In the genomic region with DNA sequence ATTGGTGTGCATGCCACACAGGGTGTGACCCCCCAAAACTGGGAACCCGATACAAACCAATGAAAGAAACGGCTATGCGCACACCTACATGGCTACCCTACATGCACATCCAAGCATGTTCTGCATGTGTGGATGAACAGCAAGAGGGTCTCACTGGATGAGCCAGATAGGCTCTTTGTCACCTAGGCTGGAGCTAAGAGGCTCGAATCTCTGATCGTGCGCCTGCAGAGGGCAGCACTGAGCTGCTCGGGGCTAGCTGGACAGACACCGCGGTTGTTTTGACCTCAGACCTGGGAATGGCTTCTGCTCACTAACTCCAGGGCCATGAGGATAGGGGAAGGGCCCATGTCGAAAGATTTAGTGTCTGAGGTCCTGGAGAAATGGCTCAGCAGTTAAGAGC, we compare ENCODE assay signal across 9 mouse cellular contexts. TPM values are rescaled to one million over a fixed set of nuclear protein-coding genes. Genes with fewer than 3 reads are reported as not detected.
DNase-seq lines count a peak whose midpoint lies in the region; ATAC-seq and TF ChIP-seq lines count a peak whose summit lies in the region.
"Had no signal": no experiment of that assay in that cellular context is flagged by ENCODE, and none has a peak within 500 bp of the region (broad histone marks: within the 10 kb centered on the region; RNA-seq: fewer than 3 reads in every experiment).

No protein-coding gene starts in this region.

- no peaks in the 10 kb centered on the region for H3K36me3 ChIP-seq in forebrain, postnatal 0 days (ENCODE audit: insufficient read depth)
- no peaks in the 10 kb centered on the region for H3K36me3 ChIP-seq in hindbrain, embryonic 16.5 days (ENCODE audit: control insufficient read depth, insufficient read depth, low read length)
- H3K36me3 ChIP-seq in midbrain, postnatal 0 days (ENCODE audit: insufficient read depth, low read length) = no peaks in the 10 kb centered on the region

- H3K4me1 ChIP-seq in forebrain, postnatal 0 days (ENCODE audit: insufficient read depth) = no peaks in the 10 kb centered on the region
- no peaks in the 10 kb centered on the region for H3K4me1 ChIP-seq in hindbrain, embryonic 16.5 days (ENCODE audit: control insufficient read depth, insufficient read depth, low read depth, low read length)
- no peaks in the 10 kb centered on the region for H3K4me1 ChIP-seq in midbrain, postnatal 0 days (ENCODE audit: insufficient read depth, low read length)

- H3K27ac ChIP-seq in forebrain, postnatal 0 days (ENCODE audit: low read depth, low read length) = no peak overlapping the region
- H3K27ac ChIP-seq in hindbrain, embryonic 16.5 days (ENCODE audit: low read depth, low read length) = no peak overlapping the region
- H3K27ac ChIP-seq in midbrain, postnatal 0 days (ENCODE audit: low read depth, low read length) = no peak overlapping the region
- H3K27ac ChIP-seq: macrophage had no signal

- no peaks in the 10 kb centered on the region for H3K9me3 ChIP-seq in forebrain, postnatal 0 days (ENCODE audit: low read length)
- H3K9me3 ChIP-seq in hindbrain, embryonic 16.5 days (ENCODE audit: control insufficient read depth, low read length) = no peaks in the 10 kb centered on the region
- no peaks in the 10 kb centered on the region for H3K9me3 ChIP-seq in midbrain, postnatal 0 days (ENCODE audit: low read length)

- H3K4me3 ChIP-seq in forebrain, postnatal 0 days (ENCODE audit: low read depth, low read length) = no peak overlapping the region
- no peak overlapping the region for H3K4me3 ChIP-seq in hindbrain, embryonic 16.5 days (ENCODE audit: low read length)
- H3K4me3 ChIP-seq in midbrain, postnatal 0 days (ENCODE audit: low read depth, low read length) = no peak overlapping the region

- H3K4me2 ChIP-seq in forebrain, postnatal 0 days (ENCODE audit: low read depth) = no peak overlapping the region
- H3K4me2 ChIP-seq in hindbrain, embryonic 16.5 days (ENCODE audit: low read length) = no peak overlapping the region
- no peak overlapping the region for H3K4me2 ChIP-seq in midbrain, postnatal 0 days (ENCODE audit: low read depth, low read length, poor library complexity, severe bottlenecking)

- DNase-seq in frontal cortex, postnatal 25 days (ENCODE audit: low spot score in 2 of 2) = peak; percentile 63 to 65
- DNase-seq in c-Kit-positive CD71-positive TER-119-positive erythroid progenitor cells, embryonic 14.5 days (ENCODE audit: low spot score) = peak; percentile 59
- peak; percentile 71 for DNase-seq in forebrain, postnatal 0 days
- DNase-seq in left cerebral cortex, postnatal 4 days = peak; percentile 86
- DNase-seq in midbrain, postnatal 0 days (ENCODE audit: low spot score) = peak; percentile 58
- DNase-seq in spleen, postnatal 10 days (ENCODE audit: low spot score in 2 of 2) = peak; percentile 64 to 86

- no peaks in the 10 kb centered on the region for H3K27me3 ChIP-seq in forebrain, postnatal 0 days (ENCODE audit: insufficient read depth, low read length)
- no peaks in the 10 kb centered on the region for H3K27me3 ChIP-seq in hindbrain, embryonic 16.5 days (replicated peaks; ENCODE audit: control insufficient read depth, insufficient read depth, low read length)
- no peaks in the 10 kb centered on the region for H3K27me3 ChIP-seq in midbrain, postnatal 0 days (ENCODE audit: insufficient read depth, low read length)

- 27% methylated on average over 10 of the region's 10 CpGs for WGBS in forebrain, postnatal 0 days
- WGBS in hindbrain, embryonic 16.5 days = 23% methylated on average over 10 of the region's 10 CpGs
- WGBS in midbrain, postnatal 0 days = 22% methylated on average over 10 of the region's 10 CpGs

- peak overlapping the region; percentile 19; the same call in 1 of the 2 replicates for H3K9ac ChIP-seq in forebrain, postnatal 0 days
- H3K9ac ChIP-seq in hindbrain, embryonic 16.5 days (ENCODE audit: low read depth, low read length) = no peak overlapping the region
- H3K9ac ChIP-seq in midbrain, postnatal 0 days (replicated peaks; ENCODE audit: low read length, poor library complexity, severe bottlenecking) = no peak overlapping the region

- intact Hi-C loops in left cerebral cortex, postnatal 4 days (cut with DNase I) = loop anchor here (5.0 kb wide), 1 partner anchor 820 kb away; no protein-coding TSS in a partner anchor

- peak; percentile 82 for TF ChIP-seq CTCF in forebrain, postnatal 0 days (IDR thresholded peaks at IDR 0.05; ENCODE audit: low read depth)
- peak; percentile 81 for TF ChIP-seq CTCF in midbrain, postnatal 0 days (IDR thresholded peaks at IDR 0.05)

- no peak; the same call in 1 of the 2 replicates for ATAC-seq in frontal cortex, adult (ENCODE audit: low TSS enrichment)
- peak; percentile 40; the same call in 1 of the 2 replicates for ATAC-seq in forebrain, postnatal 0 days
- ATAC-seq in hindbrain, embryonic 16.5 days = peak; percentile 14; the same call in 1 of the 2 replicates
- ATAC-seq in midbrain, postnatal 0 days (ENCODE audit: low FRiP score) = 0 out of 2 replicates have a peak, but pooled peaks have one; percentile 21

RNA-seq across cellular contexts. Expression of a gene that starts 12.9 kb away (rescaled TPM):
- total RNA-seq in forebrain, postnatal 0 days (2014; rRNA removed) = not detected in 2 replicates
- polyA plus RNA-seq in forebrain, postnatal 0 days (2015; fragmentation: Nextera tagmentation; extraction: Ambion mirVana) = not detected in 2 replicates
- polyA plus RNA-seq in hindbrain, embryonic 16.5 days (2015; fragmentation: Nextera tagmentation; extraction: Ambion mirVana) = not detected in 2 replicates
- total RNA-seq in left cerebral cortex, postnatal 4 days (2021) = not detected
- total RNA-seq in midbrain, postnatal 0 days (2014; rRNA removed) = 0.27 TPM in 1 of 2 replicates, not detected in the other
- not detected in 2 replicates for polyA plus RNA-seq in midbrain, postnatal 0 days (2015; fragmentation: Nextera tagmentation; extraction: Ambion mirVana)
- polyA plus RNA-seq: macrophage had no signal

RNA-seq across cellular contexts. Expression of a gene that starts 21.7 kb away (rescaled TPM):
- 0.31 TPM in 1 of 2 replicates, not detected in the other for total RNA-seq in forebrain, postnatal 0 days (2014; rRNA removed)
- 0.47 and 0.51 TPM in 2 replicates for polyA plus RNA-seq in forebrain, postnatal 0 days (2015; fragmentation: Nextera tagmentation; extraction: Ambion mirVana)
- 0.36 and 0.70 TPM in 2 replicates for polyA plus RNA-seq in hindbrain, embryonic 16.5 days (2015; fragmentation: Nextera tagmentation; extraction: Ambion mirVana)
- total RNA-seq in left cerebral cortex, postnatal 4 days (2021) = not detected
- total RNA-seq in midbrain, postnatal 0 days (2014; rRNA removed) = 0.52 and 5.5 TPM in 2 replicates
- 1.2 and 1.5 TPM in 2 replicates for polyA plus RNA-seq in midbrain, postnatal 0 days (2015; fragmentation: Nextera tagmentation; extraction: Ambion mirVana)
- polyA plus RNA-seq: macrophage had no signal

RNA-seq across cellular contexts. Expression of a gene that starts 33.8 kb away (rescaled TPM):
- not detected in 2 replicates for total RNA-seq in forebrain, postnatal 0 days (2014; rRNA removed)
- not detected in 2 replicates for polyA plus RNA-seq in forebrain, postnatal 0 days (2015; fragmentation: Nextera tagmentation; extraction: Ambion mirVana)
- not detected in 2 replicates for polyA plus RNA-seq in hindbrain, embryonic 16.5 days (2015; fragmentation: Nextera tagmentation; extraction: Ambion mirVana)
- not detected for total RNA-seq in left cerebral cortex, postnatal 4 days (2021)
- not detected in 2 replicates for total RNA-seq in midbrain, postnatal 0 days (2014; rRNA removed)
- polyA plus RNA-seq in midbrain, postnatal 0 days (2015; fragmentation: Nextera tagmentation; extraction: Ambion mirVana) = not detected in 2 replicates
- polyA plus RNA-seq: macrophage had no signal

RNA-seq across cellular contexts. Expression of a gene that starts 37.1 kb away (rescaled TPM):
- total RNA-seq in forebrain, postnatal 0 days (2014; rRNA removed) = 105 and 115 TPM in 2 replicates
- 1,342 and 1,370 TPM in 2 replicates for polyA plus RNA-seq in forebrain, postnatal 0 days (2015; fragmentation: Nextera tagmentation; extraction: Ambion mirVana)
- polyA plus RNA-seq in hindbrain, embryonic 16.5 days (2015; fragmentation: Nextera tagmentation; extraction: Ambion mirVana) = 1,208 and 1,248 TPM in 2 replicates
- 100 to 1,000 TPM; 642 to 677 TPM for total RNA-seq in left cerebral cortex, postnatal 4 days (2021)
- 84.7 and 117 TPM in 2 replicates for total RNA-seq in midbrain, postnatal 0 days (2014; rRNA removed)
- 1,241 and 1,297 TPM in 2 replicates for polyA plus RNA-seq in midbrain, postnatal 0 days (2015; fragmentation: Nextera tagmentation; extraction: Ambion mirVana)

RNA-seq across cellular contexts. Expression of a gene that starts 51.7 kb away (rescaled TPM):
- not detected in 2 replicates for total RNA-seq in forebrain, postnatal 0 days (2014; rRNA removed)
- polyA plus RNA-seq in forebrain, postnatal 0 days (2015; fragmentation: Nextera tagmentation; extraction: Ambion mirVana) = 0.48 and 0.51 TPM in 2 replicates
- polyA plus RNA-seq in hindbrain, embryonic 16.5 days (2015; fragmentation: Nextera tagmentation; extraction: Ambion mirVana) = 0.52 TPM in 1 of 2 replicates, not detected in the other
- total RNA-seq in left cerebral cortex, postnatal 4 days (2021) = not detected
- not detected in 2 replicates for total RNA-seq in midbrain, postnatal 0 days (2014; rRNA removed)
- polyA plus RNA-seq in midbrain, postnatal 0 days (2015; fragmentation: Nextera tagmentation; extraction: Ambion mirVana) = 1.1 and 2.2 TPM in 2 replicates
- polyA plus RNA-seq: macrophage had no signal
